Mouse (Mus musculus): Measurements from ENCODE around the gene Gucy1b2.

The Gucy1b2 gene

DNA sequence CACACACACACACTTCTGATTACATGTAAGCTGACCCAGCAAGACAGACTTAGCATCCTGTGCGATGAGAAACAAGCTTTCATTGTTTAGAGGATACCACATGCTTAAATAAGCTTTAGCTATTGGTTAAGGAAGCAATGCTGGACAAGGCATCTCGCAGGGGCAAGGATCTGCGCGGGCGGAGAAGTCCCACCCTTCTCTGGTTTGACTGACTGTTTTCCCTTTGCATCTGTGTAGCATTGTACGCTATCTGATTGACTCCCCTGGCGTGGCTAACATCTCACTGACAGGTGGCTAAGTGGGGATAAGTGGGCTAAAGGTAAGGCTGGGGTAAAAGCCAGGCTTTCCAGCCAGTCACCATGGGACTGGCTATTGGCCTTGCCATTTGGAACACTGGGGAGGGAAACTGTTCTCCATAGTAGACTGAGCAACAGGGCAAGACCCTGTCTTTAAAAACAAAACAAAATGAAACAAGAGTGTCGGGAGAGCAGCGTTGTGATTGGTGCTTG is at the start of gene Gucy1b2:
Gene Gucy1b2 (minus strand): TSS at position 51 of the 509 bp plus-strand sequence.
- DNase-seq, result no peak

- DNase-seq, result no peak
Measured at GRCm38 (mm10) chr14:62497391-62497790, 41.3 kb upstream of the Gucy1b2 start.

GRCm38 (mm10) chr14:62496501-62496900 is 40.4 kb upstream of the Gucy1b2 start:
- no peak for DNase-seq

GRCm38 (mm10) chr14:62493456-62493855 is 37.4 kb upstream of the Gucy1b2 start:
- no peak for DNase-seq

- DNase-seq, result peak; percentile 86
Measured at GRCm38 (mm10) chr14:62492196-62492850, 36.2 kb upstream of the Gucy1b2 start.

- DNase-seq, result no peak
Measured at GRCm38 (mm10) chr14:62488270-62488669, 32.2 kb upstream of the Gucy1b2 start.

DNA sequence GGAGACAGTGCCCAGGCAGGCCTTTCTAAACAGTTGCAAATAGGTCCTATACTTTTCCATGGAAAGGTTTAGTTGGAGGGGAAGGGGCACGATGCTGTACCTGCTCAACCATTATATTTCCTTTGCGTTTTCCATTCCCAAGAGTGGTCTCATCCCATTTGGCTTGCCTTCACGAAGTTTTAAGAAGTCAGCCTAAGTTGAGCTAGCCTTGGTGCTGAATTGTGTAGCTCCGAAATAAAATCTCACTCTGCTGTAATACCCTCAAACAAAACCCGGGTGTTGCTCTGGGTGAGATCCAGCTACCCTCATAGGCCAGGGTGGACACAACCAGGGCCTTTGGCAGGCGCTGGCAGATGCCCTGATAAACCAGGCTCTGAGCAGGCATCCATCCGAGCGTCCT is 25.3 kb upstream of the Gucy1b2 start:
- DNase-seq, result no peak

- no peak for DNase-seq
Measured at GRCm38 (mm10) chr14:62479395-62479794, 23.3 kb upstream of the Gucy1b2 start.

GRCm38 (mm10) chr14:62474481-62474880 is 18.4 kb upstream of the Gucy1b2 start:
- DNase-seq, result no peak

DNA sequence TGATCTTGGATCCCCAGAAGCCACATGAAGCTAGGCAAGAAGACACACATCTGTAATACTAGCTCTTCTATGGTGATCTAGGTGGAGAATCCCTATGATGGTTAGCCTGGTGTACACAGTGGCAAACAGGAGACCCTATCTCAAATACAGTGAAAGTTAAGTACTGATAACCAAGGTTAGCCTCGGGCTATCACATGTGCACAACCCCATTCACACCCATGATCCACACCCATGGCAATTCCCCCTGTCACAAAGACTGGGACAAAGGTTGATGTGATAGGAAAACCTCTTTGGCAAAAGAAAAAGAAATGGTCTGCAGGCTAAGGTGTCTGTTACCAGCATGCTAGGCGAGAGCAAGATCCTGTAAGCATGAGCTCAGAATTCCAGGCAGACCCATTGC is 16.0 kb upstream of the Gucy1b2 start:
- DNase-seq, result no peak

DNA sequence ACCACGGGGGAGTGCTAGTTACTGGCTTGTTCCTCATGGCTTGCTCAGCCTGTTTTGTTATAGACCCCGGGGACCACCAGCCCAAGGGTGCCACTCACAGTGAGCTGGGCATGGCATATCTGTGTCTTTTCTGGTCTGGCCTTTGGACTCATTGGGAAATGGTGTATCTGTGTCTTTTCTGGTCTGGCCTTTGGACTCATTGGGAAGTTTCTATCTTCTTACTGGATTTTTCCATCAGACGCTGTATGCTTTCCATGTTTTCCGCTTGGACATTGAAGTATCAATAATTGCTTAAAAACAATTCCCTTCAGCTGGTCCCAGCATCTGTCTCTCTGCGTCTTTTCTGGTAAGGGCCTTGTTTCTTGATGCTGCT is 12.7 kb upstream of the Gucy1b2 start:
- DNase-seq, result no peak

- DNase-seq, result no peak
Measured at GRCm38 (mm10) chr14:62468119-62468752, 12.1 kb upstream of the Gucy1b2 start.

- DNase-seq, result peak; percentile 95
Measured at GRCm38 (mm10) chr14:62464966-62465365, 8.9 kb upstream of the Gucy1b2 start.

GRCm38 (mm10) chr14:62459541-62459940 is 3.5 kb upstream of the Gucy1b2 start:
- no peak for DNase-seq

DNA sequence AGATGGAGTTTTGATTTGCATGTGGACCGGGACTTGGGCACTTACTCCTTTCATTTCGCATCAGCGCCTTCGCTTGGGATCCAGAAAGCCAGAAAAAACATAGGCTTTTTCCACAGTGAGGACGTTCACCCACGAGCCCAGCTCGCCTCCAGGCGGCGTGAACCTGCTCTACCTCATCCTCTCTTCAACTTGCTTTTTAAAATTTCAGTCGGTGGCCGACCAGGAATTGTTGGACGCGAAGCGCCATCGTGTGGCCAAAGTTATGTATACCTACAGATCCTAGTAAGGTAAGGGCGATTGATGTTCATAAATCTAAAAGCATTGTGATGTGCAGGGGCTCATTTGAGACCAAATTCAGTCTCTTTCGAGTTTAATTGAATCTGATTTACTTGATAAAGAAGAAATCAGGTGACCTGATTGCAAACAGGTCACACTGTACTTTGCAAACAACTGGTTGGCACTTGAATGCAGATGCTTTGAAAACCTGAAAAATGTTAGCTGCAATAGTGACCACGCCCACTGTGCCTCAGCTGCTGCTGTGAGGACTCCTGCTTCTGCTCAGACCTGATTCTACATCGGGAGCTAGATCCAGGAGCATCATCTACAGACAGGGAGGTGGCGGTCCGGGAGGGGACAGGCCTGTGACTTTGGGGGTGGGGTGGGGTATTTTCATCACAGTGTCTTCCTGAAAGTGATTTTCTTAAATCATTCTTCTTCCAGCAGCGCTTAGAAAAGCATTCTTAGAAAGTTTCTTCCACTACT is 1.5 kb upstream of the Gucy1b2 start:
- peak; percentile 90 for DNase-seq

- DNase-seq, result no peak
Measured at GRCm38 (mm10) chr14:62455570-62455879, 564 bp downstream of the Gucy1b2 start.

GRCm38 (mm10) chr14:62454760-62455569 is 1.1 kb downstream of the Gucy1b2 start:
- no peak for DNase-seq

DNA sequence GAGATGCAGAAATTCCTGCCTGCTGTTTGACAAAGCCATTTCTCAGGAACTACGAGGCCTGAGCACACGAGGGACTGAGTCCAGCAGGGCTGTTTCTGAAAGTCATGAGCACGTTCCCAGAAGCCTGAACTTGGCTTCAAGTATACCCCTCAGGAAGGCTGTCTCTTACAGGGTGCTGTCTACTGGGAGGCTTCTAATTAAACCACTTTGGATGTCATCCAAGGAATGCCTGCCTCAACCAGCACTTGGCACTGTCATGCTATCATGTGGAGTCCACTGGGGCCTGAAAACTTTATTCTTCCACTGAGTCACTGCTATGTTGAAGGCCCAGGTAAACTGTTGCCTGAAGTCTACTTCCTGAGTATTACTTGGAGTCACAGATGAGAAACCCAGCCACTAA is 2.0 kb downstream of the Gucy1b2 start:
- DNase-seq, result peak; percentile 83

DNA sequence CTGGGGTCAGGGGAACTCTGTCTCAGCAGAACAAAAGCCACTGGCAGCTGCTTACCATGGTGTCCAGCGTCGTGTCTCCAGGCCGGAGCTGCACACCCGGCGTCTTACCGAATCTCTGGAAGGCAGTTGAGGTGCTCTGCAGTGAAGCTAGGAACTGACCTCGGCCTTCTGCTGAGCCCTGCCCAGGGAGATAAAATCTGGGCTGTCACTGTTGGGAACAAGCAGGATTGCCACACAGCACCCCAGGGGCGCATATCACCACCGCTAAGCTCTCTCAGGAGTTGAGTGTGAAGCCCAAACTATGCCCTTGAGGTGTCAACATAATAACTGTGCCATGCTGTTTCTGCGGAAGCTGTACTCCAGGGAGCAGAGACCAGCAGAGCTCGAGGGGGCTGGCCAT is 2.8 kb downstream of the Gucy1b2 start:
- no peak for DNase-seq

GRCm38 (mm10) chr14:62450706-62451105 is 5.4 kb downstream of the Gucy1b2 start:
- no peak for DNase-seq

DNA sequence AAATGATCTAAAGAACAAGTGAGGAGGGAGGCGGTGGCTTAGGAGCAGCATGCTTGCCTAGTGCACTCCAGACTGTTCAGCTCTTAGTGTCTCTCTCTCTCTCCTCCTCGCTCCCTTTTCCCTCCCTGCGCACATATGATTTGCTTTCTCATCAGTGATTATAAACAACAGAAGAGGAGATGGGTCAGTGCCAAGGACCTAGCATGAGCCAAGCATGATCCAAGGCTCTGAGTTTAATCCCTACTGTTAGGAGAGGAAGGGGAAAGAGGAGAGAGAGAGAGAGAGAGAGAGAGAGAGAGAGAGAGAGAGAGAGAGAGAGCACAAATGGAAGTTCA is 8.9 kb downstream of the Gucy1b2 start:
- DNase-seq, result no peak

DNA sequence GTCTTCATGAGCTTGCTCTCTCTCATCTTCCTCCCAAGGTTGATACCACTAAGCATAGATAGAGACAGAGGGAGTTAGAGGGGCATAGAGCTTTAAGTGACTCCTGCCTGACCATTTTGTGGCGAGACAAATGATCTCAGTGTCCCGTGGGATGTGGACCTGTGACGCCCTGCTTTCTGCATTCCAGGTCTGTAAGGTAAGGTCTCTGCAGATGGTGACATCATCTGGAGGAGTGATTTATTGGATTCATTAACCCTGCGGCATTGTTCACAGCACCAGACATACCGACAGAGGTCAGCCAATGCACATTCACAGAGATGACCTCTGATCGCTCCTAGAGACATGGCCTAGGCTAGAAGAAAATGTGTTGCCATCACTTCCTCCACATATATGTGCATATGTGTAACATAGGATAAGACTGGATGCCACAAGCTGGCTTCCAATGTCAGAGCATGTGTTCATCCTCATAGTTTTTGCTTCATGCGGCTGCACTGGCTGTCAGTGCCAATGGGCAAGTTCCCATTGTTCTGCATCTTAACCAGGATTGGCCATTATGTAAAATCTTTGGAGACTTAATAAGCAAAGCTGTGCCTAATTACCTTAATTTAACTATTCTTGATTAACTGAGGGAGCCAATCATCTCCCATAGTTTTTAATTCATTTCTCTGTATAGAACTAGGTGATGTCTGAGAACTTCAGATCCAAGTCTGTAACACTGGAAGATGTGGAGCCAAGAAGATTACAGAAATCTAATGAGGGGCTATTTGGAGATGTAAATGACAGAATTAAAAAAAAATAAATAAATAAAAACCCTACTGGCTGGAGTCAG is 9.5 kb downstream of the Gucy1b2 start:
- no peak for DNase-seq

Measured in kidney, adult 9 months (tissue).